Mouse (Mus musculus) cortical plate, adult 2 months (tissue): ENCODE results near the gene Zfp646.

Source experiments
- CTCF ChIP-seq: fragments of 200-500 bp; IDR thresholded peaks from 2 replicates; pipeline ENCODE4 v1.5.1; 2011; ENCODE audit warnings: mild to moderate bottlenecking, control low read depth, low read length; ENCODE audit not compliant: insufficient read depth; ENCODE audit errors: extremely low read depth
- POLR2A ChIP-seq: fragments of 200-500 bp; IDR thresholded peaks from 2 replicates; pipeline ENCODE4 v1.6.1; 2011; ENCODE audit warnings: mild to moderate bottlenecking, low read length, control low read depth; ENCODE audit not compliant: insufficient read depth; ENCODE audit errors: extremely low read depth

DNA sequence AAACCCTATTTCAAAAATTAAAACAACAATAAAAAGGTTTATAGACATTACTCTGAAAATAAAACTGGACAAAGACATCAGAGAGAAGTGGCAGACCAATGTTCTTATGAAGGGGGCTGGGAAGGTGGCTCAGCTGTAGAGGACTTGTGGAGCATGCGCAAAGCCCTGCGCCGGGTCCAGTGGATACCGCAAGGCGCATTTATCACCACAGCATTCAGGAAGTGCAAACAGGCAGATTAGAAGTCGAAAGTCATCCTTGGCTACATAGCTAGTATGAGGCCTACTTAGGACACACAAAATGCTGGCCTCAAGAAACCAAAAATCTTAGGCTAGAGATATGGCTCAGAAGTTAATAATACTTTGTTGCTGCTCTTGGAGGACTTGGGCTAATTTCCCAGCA lies 17.8 kb upstream of the Zfp646 start:
- no peak for TF ChIP-seq POLR2A
- no peak for TF ChIP-seq CTCF
